Mouse (Mus musculus) CD8-positive naive resting alpha-beta T cell, adult 2 months (primary cell): ENCODE results near the gene BC005561.
"Not testable (repeated sequence)": the region's sequence is repeated elsewhere in the genome, so short reads cannot be mapped to it uniquely, and the experiment has no call there.

Source experiments
- DNase-seq, 2 experiments: peaks; one replicate each; pipeline ENCODE4 v3.0.0; 2022; ENCODE audit warnings: low read depth in 2 of 2, low spot score in 2 of 2

Gene BC005561

DNA sequence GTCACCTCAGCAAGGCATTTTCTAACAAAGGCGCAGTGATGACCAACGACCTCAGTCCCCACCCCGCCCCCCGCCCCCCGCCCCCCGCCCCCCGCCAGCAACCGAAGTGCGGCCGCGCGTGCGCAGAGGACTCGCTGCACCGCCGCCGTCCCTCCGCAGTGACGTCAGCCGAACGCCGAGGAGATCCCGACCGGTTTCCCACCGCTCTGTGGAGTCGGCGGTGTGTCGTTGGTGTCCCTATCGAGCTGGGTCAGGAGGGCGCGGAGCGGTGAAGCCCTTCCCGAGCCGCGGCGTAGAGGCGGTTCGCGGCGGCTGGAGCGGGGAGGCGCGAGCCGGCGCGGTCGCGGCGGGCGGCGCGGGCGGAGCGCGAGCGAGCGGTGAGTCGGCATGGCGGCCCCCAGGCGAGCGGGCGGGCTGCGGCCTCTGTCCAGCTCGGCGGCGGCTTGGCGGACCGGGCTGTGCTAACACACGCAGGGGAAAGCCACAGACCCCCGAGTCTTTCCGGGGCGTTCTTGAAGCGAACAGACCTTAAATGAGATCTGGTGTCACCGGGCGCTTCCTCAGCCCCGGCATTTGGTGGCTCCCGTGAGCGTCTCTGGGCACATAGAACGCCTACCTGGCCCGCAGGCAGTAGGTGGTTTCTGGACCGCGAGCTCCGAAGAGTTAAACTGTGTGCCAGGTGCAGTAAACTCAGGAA lies at the start of gene BC005561:
Gene BC005561 (plus strand): TSS at position 158 of the 697 bp plus-strand sequence.
- DNase-seq, result peak; percentile 41 to 49

DNA sequence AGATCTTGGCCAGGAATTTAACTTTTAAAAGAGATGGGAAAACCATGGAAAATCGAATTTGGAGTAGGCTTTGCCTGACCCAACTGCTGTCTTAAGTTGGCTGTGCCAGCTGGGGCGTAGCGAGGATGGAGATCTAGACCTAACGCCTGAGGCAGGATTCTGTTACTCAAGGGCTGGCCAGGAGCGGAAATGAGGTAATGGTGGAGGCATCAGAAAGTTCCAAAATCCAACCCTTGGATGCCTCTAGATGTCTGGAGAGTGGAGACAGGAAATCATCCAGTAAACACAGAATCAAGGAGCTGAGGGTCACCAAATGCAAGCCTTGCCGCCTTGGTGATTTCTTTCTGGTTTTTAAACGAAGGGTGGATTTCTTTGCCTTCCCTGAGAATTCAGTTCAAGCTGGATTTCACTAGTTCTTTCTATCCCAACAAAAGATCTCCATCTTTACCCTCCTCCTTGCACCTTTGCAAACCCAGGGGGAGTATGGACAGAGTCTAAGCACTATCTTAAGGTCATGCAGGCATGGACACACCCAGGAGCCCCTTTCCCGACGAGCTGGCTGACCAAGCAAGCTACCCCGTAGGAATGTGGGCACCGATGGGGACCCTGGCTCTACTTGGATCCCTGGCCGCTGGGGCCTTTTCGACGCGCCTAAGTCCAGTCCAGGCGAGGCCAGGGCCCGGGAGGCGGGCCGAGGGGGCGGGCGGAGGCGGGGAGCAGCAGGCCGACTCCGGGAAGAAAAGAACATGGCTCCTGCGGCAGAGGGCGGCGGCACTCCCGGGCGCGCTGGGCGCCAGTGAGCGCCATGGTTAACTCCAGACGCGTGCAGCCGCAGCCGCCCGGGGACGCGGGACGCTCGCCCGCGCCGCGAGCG lies 49.1 kb upstream of the BC005561 start, which contains the start of gene Pkd2:
Gene Pkd2 (plus strand): TSS at position 619 of the 874 bp plus-strand sequence.
- DNase-seq, result no peak

DNA sequence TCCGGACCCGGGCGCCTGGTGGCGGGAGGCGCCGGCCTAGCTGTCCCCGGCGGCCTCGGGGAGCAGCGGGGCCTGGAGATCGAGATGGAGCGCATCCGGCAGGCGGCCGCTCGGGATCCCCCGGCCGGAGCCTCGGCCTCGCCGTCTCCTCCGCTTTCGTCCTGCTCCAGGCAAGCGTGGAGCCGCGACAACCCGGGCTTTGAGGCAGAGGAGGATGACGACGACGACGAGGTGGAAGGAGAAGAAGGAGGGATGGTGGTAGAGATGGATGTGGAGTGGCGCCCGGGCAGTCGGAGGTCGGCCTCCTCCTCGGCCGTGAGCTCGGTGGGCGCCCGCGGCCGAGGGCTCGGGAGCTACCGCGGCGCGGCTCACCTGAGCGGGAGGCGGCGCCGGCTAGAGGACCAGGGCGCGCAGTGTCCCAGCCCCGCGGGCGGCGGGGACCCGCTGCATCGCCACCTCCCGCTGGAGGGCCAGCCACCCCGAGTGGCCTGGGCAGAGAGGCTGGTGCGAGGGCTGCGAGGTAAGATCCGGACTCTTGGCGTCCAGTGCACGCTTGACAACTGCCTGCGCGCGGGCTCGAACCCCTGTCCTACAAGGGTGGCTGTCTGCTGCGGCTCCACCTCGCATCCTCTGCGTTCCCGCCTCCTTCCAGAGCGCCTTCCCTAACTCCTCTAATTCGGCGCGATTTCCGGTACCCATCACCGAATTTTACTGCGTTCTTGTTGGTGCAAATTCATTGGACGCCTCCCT lies 48.3 kb upstream of the BC005561 start:
- DNase-seq, result no peak

DNA sequence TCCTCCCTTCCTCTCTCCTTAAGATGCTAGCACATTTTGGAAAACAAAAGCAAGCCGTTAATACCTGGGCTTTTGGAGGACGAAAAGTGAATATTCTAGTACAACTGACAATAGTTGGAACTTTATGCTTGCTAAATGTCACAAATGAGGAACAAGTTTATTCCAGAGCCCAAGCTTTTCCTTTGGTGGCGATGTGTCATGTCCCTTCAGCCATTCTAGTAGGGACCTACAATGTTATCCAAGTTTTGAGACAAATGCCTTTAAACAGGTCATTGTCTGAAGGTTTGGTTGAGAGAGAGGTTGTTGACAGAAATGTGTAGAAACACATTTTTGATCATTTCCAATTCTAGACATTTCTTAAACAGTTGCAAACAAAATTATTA lies 47.7 kb upstream of the BC005561 start:
- DNase-seq, result no peak

DNA sequence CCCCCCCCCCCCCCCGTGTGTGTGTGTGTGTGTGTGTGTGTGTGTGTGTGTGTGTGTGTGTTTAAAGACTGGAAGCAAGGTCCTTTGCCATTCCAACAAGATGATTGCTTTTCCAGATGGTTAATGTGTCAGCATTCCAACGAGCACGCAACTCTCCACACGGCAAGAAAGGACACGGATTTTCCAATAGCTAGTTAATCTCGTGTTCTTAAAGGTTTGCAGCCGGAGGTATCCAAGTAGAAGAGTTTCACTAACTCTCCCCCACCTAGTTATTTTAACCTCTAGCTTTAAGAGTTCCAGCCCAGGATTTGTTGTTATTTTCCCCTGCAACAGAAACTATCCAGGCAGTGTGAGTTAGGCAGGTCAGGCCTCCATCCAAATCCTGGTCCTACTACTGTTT lies 47.3 kb upstream of the BC005561 start:
- DNase-seq, result no peak

DNA sequence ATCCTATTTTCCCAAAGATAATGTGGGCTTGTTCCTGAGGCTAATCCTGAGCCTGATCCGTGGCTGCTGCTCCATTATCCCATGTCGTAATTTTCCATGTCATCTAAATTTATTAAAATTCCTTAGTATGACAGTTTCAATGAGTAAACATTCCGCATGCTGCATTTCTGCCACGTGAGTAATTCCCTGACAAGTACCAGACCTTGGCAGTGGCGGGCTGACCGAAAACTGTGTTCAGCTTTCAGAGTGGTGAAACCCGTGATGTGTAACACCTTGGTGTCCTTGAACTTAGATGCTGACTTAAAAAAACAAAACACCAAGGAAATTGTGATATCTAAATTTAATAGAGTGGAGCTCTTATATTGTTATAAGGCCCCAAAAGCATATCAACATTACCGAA lies 42.9 kb upstream of the BC005561 start:
- DNase-seq, result no peak

DNA sequence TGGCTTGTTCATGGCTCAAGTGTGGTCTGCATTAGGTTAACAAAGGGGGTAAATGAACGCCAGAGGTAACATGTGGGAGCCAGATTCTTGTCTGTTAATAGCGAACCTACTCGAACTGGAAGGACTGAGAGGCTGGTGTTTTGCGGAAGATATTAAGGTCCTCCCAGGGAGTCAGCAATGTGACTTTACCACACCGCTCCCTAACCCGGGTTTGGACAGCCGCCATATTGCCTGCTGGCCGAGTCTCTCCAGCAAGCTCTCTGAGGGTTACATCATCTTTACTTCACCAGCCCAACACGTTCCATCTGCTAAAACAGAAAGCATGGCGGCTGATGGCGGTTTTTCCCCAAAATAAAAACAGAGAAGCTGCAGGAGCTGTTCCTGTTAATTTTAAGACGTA lies 42.4 kb upstream of the BC005561 start:
- DNase-seq, result no peak

DNA sequence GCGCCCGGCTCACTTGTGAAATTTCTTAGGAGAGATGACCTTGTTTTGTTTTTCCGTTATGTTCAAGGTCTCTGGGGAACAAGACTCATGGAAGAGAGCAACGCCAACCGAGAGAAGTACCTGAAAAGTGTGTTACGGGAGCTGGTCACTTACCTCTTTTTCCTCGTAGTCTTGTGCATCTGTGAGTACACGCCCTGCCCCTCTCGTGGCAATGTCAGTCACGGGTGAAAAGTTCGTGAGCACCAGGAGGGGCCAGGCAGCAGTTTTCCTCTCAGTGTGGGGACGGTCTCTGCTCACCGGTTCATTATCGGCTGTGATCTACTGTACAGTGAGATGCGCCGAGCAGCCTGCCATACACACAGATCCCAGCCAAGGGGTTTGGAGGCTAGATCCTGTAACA lies 41.3 kb upstream of the BC005561 start:
- DNase-seq, result no peak

DNA sequence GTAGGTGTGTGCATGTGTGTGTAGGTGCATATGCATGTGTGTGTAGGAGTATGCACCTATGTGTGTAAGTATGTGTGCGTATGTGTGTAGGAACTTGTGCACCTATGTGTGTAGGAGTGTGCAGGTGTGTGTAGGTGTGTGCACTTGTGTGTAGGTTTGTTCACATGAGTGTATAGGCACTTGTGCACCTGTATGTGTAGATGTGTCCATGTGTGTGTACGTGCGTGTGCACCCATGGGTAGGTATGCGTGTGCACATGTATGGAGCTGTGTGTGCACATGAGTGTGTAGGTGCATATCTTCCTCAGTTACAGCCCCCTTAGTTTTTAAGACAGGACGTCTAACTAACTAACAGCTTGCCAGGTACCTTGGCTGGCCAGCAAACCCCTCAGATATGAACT lies 39.6 kb upstream of the BC005561 start:
- DNase-seq, result no peak

DNA sequence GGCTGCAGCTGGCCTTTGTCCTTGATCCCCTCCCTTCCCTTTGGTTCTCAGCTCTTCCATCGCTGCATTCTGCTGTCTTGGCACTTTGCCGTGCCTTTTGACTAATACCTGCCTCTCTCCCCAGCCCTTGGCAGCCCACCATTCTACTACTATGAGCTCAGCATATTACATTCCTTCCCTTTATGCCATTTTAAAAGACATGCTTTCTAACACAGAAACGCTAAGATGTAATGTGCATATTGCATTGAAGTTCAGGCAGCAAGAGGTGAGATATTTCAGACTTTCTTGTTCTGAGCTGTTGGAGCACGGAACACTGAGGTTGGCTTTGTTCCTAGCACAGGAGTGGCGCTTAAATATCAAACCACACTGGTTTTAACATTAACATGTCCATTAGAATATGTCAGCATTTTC lies 37.2 kb upstream of the BC005561 start:
- no peak for DNase-seq

DNA sequence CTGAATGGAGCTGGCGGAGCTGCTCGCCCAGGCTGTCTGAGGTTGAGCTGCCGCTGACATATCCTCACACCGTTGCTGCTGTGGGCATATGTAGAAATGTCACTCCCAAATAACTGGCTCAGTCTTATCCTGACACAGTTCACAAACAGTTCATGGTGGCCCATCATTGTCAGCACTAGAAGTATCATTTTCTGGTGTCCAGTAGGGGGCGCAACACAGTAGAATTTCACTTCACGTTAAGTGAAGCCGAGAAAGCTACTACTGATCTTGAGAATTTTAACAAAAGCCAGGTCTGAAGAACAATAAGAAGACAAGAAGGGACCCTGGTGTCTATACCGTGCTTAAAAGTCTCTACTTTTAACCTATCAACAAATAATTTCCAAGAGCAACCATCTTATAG lies 35.8 kb upstream of the BC005561 start:
- peak in 1 of 2 experiments; percentile 3 for DNase-seq

DNA sequence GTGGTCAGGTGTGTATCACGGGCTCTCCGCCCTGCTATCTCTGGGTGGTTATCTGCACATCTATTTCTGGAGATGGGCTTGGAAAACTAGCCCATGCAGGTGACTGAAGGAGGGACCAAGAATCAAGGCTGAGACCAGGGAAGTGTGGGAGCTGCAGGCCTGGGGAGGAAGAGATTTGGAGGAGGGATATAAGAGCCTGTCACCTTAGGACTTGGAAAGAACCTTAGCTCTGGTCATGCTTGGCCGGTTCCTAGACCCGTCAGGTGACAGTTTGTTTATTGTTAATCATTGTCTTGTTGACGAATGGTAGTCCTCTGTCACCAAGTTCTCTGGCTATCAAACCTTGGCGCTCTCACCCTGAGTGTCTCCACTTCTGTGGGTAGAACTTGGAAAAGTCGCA lies 27.8 kb upstream of the BC005561 start:
- DNase-seq, result no peak

DNA sequence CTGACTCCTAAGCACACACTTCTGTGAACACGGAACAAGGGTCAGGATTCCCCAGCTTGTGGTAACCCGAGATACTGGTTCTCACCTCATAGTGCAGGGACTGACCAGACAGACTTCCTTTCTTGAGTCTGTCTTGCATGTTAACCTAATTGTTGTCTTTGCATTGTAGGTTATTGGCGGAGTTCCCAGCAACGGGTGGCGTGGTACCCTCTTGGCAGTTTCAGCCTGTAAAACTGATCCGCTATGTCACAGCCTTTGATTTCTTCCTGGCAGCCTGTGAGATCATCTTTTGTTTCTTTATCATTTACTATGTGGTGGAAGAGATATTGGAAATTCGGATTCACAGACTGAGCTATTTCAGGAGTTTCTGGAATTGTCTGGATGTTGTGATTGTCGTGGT lies 25.3 kb upstream of the BC005561 start:
- no peak for DNase-seq

DNA sequence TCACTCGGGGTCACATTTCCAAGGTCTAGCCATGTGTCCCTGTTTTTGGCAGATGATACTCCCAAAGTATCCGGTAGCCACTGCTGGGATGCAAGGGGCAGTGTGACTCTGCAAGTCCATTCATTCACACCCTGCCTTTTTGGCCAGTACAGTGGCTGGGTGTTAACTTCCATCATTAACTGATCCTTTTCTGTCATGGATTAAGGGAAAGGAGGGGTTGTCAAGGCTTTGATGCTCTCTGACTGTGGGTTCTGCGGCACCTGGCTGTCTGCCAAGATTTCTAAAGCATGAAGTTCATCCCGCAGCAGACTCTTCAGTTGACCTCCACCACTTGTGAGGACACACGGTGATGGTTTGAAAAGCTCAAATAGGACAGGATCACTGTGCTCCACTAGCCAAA lies 16.6 kb upstream of the BC005561 start:
- no peak for DNase-seq

DNA sequence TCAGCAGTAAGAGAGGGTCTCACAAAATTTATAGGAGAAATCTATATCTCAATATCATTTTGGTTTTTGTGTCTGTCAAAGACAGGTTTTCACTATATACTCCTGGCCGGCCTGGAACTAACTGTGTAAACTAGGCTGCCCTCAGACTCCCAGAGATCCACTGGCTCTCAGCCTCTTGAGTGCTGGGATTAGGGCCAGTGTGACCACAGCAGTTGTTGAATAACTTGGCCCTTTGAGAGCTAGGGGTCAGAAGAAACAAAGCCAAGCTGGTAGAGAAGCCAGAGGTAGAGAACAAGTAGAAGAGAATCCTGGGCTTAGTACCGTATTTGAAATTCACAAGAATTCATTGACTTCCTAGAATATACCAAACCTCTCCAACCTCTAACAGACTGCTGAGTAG lies 3.3 kb upstream of the BC005561 start:
- DNase-seq, result no peak

DNA sequence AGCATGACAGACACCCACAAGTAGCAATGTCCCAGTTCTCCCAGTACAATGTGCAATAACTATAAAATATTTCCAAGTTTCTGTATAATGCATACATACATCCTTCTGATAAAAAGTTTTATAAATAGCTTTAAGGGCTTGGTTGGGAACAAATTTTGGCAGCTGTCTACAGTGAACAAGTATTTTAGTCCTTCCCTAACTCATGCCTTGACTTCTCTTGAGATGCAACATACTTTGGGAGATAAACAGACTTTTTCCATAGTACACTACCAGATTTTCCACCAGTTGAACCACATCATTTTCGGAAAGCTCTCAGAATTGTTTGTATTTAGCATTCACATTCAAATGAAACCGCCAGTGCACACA lies 340 bp upstream of the BC005561 start:
- DNase-seq, result no peak

DNA sequence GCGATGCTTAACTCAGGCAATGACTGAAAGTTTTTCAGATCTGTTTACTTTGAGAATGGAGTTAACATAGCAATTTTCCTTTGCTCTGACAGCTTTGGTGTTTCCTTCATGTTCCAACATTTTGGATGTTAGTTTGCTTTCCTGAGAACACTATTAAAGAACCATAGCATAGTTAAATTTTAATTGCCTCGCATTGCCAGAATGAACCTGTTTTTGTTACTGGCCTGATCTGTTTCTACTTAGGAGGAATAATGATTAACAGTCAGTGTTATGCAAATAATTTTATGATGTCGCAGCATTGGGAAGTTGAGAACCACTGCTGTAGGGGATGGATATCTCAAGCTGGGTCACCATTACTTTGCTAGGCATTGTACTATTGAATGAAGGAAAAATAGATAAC lies 3.1 kb downstream of the BC005561 start:
- DNase-seq, result no peak

DNA sequence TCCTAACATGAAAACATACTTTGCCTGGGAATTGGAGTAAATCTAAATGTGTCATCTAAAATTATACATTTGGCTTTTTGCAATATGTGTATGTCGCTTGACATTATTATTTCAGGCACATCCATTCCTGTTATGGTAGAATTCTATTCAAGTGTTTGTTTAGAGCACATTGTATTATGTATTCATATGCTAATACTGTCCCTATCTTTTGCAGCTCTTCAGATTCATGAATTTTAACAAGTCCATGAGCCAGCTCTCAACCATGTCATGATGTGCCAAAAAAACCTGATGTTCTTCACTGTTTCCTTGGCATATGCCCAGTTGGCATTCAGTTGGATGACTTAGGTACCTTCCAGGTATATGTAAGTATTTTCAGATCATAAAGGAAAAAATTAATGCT lies 30.5 kb downstream of the BC005561 start:
- no peak for DNase-seq

DNA sequence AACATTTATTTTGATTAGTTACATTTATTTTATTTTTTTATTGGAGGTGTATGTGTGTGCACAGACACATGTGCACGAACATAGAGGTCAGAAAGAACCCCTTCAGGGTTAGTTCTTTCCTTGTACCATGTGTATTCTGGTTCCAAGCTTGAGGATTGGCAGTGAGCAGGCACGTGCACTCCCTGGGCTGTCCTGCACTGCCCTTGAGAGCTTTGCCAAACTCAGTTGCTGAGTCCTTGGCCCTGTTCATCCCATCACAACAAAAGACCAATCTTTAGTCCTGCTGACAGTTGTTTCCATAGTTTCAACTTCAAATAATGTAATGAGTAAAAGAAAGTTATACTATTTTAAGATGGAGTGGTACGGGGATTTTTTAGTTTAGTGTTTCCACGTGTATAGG lies 31.2 kb downstream of the BC005561 start:
- DNase-seq, result no peak

DNA sequence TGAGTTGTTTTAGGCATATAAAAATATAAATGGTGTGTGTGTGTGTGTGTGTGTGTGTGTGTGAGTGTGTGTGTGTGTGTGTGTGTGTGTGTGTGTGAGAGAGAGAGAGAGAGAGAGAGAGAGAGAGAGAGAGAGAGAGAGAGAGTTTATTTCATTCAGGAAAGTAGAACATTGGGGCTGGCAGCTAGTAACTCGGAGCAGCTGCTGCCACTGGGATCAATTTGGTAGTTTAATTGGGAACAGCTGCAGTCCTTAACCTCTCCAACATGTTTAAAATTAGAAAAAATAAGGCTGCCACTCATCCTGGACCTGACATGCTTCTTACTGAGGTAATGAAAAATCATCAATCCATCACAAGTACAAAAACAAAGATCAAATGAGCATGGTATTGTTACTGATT lies 59.9 kb downstream of the BC005561 start:
- not testable (repeated sequence) for DNase-seq

DNA sequence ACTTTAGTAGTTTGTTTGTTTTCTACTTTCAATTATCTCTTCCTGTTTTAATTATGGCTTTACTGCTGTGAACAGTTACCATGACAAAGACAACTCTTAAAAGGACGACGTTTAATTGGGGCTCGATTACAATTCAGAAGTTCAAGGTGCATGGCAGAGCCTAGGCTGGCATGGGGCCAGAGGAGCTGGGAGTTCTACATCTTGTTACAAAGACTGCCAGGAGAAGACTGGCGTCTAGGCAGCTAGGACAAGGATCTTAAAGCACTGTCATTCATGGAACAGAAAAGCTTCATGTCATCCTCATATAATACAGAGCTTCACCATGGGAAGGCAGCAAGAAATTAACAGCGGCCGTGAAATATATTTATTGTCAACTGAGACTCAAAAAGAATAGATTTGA lies 62.6 kb downstream of the BC005561 start:
- DNase-seq, result no peak
